Mouse (Mus musculus): ENCODE results near the gene Rin3. TPM values are rescaled to one million over a fixed set of nuclear protein-coding genes. Genes with fewer than 3 reads are reported as not detected.

Gene Rin3
- total RNA-seq, 2 experiments from 2014 or later = 4.5 to 30.2 TPM

- ATAC-seq (replicated peaks; ENCODE audit: low FRiP score, low TSS enrichment, poor library complexity, severe bottlenecking) = no peak
Observed at GRCm38 (mm10) chr12:102296361-102296760, 13.5 kb downstream of the Rin3 start.

GRCm38 (mm10) chr12:102296967-102297366, 14.1 kb downstream of the Rin3 start:
- no peak for ATAC-seq (replicated peaks; ENCODE audit: low FRiP score, low TSS enrichment, poor library complexity, severe bottlenecking)

- peak; percentile 41 for ATAC-seq (replicated peaks; ENCODE audit: low FRiP score, low TSS enrichment, poor library complexity, severe bottlenecking)
Observed at GRCm38 (mm10) chr12:102299209-102299608, 16.4 kb downstream of the Rin3 start.

- no peak for ATAC-seq (replicated peaks; ENCODE audit: low FRiP score, low TSS enrichment, poor library complexity, severe bottlenecking)
Observed at GRCm38 (mm10) chr12:102301585-102301984, 18.7 kb downstream of the Rin3 start.

GRCm38 (mm10) chr12:102302322-102302721, 19.5 kb downstream of the Rin3 start:
- ATAC-seq (replicated peaks; ENCODE audit: low FRiP score, low TSS enrichment, poor library complexity, severe bottlenecking) = 0 out of 2 replicates have a peak, but pooled peaks have one; percentile 3

GRCm38 (mm10) chr12:102302831-102303351, 20.0 kb downstream of the Rin3 start:
- ATAC-seq (replicated peaks; ENCODE audit: low FRiP score, low TSS enrichment, poor library complexity, severe bottlenecking) = no peak

GRCm38 (mm10) chr12:102303867-102304266, 21.0 kb downstream of the Rin3 start:
- ATAC-seq (replicated peaks; ENCODE audit: low FRiP score, low TSS enrichment, poor library complexity, severe bottlenecking) = no peak

- ATAC-seq (replicated peaks; ENCODE audit: low FRiP score, low TSS enrichment, poor library complexity, severe bottlenecking) = no peak
Observed at GRCm38 (mm10) chr12:102305069-102305836, 22.4 kb downstream of the Rin3 start.

- peak; percentile 3; the same call in 1 of the 2 replicates for ATAC-seq (replicated peaks; ENCODE audit: low FRiP score, low TSS enrichment, poor library complexity, severe bottlenecking)
Observed at GRCm38 (mm10) chr12:102308001-102308456, 25.2 kb downstream of the Rin3 start.

- ATAC-seq (replicated peaks; ENCODE audit: low FRiP score, low TSS enrichment, poor library complexity, severe bottlenecking) = peak; percentile 58
Observed at GRCm38 (mm10) chr12:102308457-102309011, 25.7 kb downstream of the Rin3 start.

GRCm38 (mm10) chr12:102309099-102309799, 26.4 kb downstream of the Rin3 start:
- ATAC-seq (replicated peaks; ENCODE audit: low FRiP score, low TSS enrichment, poor library complexity, severe bottlenecking) = no peak

- ATAC-seq (replicated peaks; ENCODE audit: low FRiP score, low TSS enrichment, poor library complexity, severe bottlenecking) = no peak
Observed at GRCm38 (mm10) chr12:102309800-102310195, 26.9 kb downstream of the Rin3 start.

GRCm38 (mm10) chr12:102310261-102310660, 27.4 kb downstream of the Rin3 start:
- no peak for ATAC-seq (replicated peaks; ENCODE audit: low FRiP score, low TSS enrichment, poor library complexity, severe bottlenecking)

GRCm38 (mm10) chr12:102311454-102311853, 28.6 kb downstream of the Rin3 start:
- no peak for ATAC-seq (replicated peaks; ENCODE audit: low FRiP score, low TSS enrichment, poor library complexity, severe bottlenecking)

GRCm38 (mm10) chr12:102319150-102319549, 36.3 kb downstream of the Rin3 start:
- no peak for ATAC-seq (replicated peaks; ENCODE audit: low FRiP score, low TSS enrichment, poor library complexity, severe bottlenecking)

- no peak for ATAC-seq (replicated peaks; ENCODE audit: low FRiP score, low TSS enrichment, poor library complexity, severe bottlenecking)
Observed at GRCm38 (mm10) chr12:102319899-102320298, 37.1 kb downstream of the Rin3 start.

GRCm38 (mm10) chr12:102320322-102320721, 37.5 kb downstream of the Rin3 start:
- ATAC-seq (replicated peaks; ENCODE audit: low FRiP score, low TSS enrichment, poor library complexity, severe bottlenecking) = no peak

- no peak for ATAC-seq (replicated peaks; ENCODE audit: low FRiP score, low TSS enrichment, poor library complexity, severe bottlenecking)
Observed at GRCm38 (mm10) chr12:102321064-102321728, 38.3 kb downstream of the Rin3 start.

- ATAC-seq (replicated peaks; ENCODE audit: low FRiP score, low TSS enrichment, poor library complexity, severe bottlenecking) = no peak
Observed at GRCm38 (mm10) chr12:102321855-102322254, 39.0 kb downstream of the Rin3 start.

- ATAC-seq (replicated peaks; ENCODE audit: low FRiP score, low TSS enrichment, poor library complexity, severe bottlenecking) = no peak
Observed at GRCm38 (mm10) chr12:102323392-102323791, 40.5 kb downstream of the Rin3 start.
